Mouse (Mus musculus) heart, adult 2 months (tissue): ENCODE data around the gene Flnb.

Source experiments
- CTCF ChIP-seq: fragments of 200-600 bp; IDR thresholded peaks from 2 replicates; pipeline ENCODE4 v1.8.1; 2022; ENCODE audit warnings: antibody characterized with exemption, mild to moderate bottlenecking, moderate library complexity
- POLR2A ChIP-seq: fragments of 200-500 bp; IDR thresholded peaks from 2 replicates; pipeline ENCODE4 v1.6.1; 2011; ENCODE audit warnings: mild to moderate bottlenecking, low read depth, low read length, control low read depth; ENCODE audit not compliant: insufficient read depth

- TF ChIP-seq CTCF (no peak), POLR2A (no peak)
Measured at GRCm38 (mm10) chr14:7819446-7819845, 1.7 kb downstream of the Flnb start.
